Mouse (Mus musculus) neural tube, embryonic 11.5 days (tissue): ENCODE results near the gene Plagl1. TPM values are rescaled to one million over a fixed set of nuclear protein-coding genes. Genes with fewer than 3 reads are reported as not detected.

Source experiments
- ATAC-seq: fragments of 200-750 bp; cut with Nextera tagmentation; 2 replicates; pipeline ENCODE4 v1.8.0; 2017; ENCODE audit warnings: moderate number of reproducible peaks, mild to moderate bottlenecking, moderate TSS enrichment, moderate library complexity; ENCODE audit not compliant: insufficient read depth, low FRiP score, low TSS enrichment
- DNase-seq: peaks from one replicate; pipeline ENCODE4 v3.0.0-alpha.2; 2015; ENCODE audit warnings: low spot score
- H3K27ac ChIP-seq: fragments of 300-500 bp; sonication (generic); 2 replicates; pipeline ENCODE4 v1.5.1; 2014; ENCODE audit warnings: low read depth, mild to moderate bottlenecking, low read length
- H3K27me3 ChIP-seq: fragments of 300-500 bp; sonication (generic); 2 replicates; pipeline ENCODE4 v1.6.1; 2014; ENCODE audit warnings: mild to moderate bottlenecking, low read length, mixed read lengths; ENCODE audit not compliant: control insufficient read depth, insufficient read depth
- H3K36me3 ChIP-seq: fragments of 300-500 bp; sonication (generic); 2 replicates; pipeline ENCODE4 v1.6.1; 2014; ENCODE audit warnings: mild to moderate bottlenecking, low read length, moderate library complexity, mixed read lengths; ENCODE audit not compliant: control insufficient read depth, insufficient read depth
- H3K4me1 ChIP-seq: fragments of 300-500 bp; sonication (generic); 2 replicates; pipeline ENCODE4 v1.6.1; 2014; ENCODE audit warnings: low read length, mixed read lengths; ENCODE audit not compliant: control insufficient read depth, insufficient read depth
- H3K4me2 ChIP-seq: fragments of 300-500 bp; sonication (generic); 2 replicates; pipeline ENCODE4 v1.6.1; 2014; ENCODE audit warnings: low read depth, mild to moderate bottlenecking, moderate library complexity
- H3K4me3 ChIP-seq: fragments of 300-500 bp; sonication (generic); 2 replicates; pipeline ENCODE4 v1.5.1; 2014; ENCODE audit warnings: low read depth, low read length
- H3K9ac ChIP-seq: fragments of 300-500 bp; sonication (generic); 2 replicates; pipeline ENCODE4 v1.6.1; 2014; ENCODE audit warnings: mild to moderate bottlenecking, low read length
- H3K9me3 ChIP-seq: fragments of 300-500 bp; sonication (generic); 2 replicates; pipeline ENCODE4 v1.6.1; 2016; ENCODE audit warnings: low read length; ENCODE audit not compliant: control insufficient read depth
- WGBS: fragments of 180-500 bp; shearing (Covaris S2); extraction: QIAGEN DNeasy Blood & Tissue Kit; methylation state at CpG from one replicate; pipeline ENCODE4 v1.1.7; 2014; 5-methylcytosine and 5-hydroxymethylcytosine counted together
- polyA plus RNA-seq: library from polyadenylated mRNA; unstranded; fragments of >200 nt; fragmentation: Nextera tagmentation; extraction: Ambion mirVana; gene quantifications from 2 replicates; pipeline ENCODE4 v1.2.1, GENCODE M21; 2014

Gene Plagl1
- polyA plus RNA-seq, 1 experiment from 2014 or later: 150 TPM

GRCm38 (mm10) chr10:13162031-13162430 lies 101.7 kb downstream of the Plagl1 start:
- Histone ChIP-seq H3K9ac (no peak overlapping the region), H3K4me2 (no peak overlapping the region), H3K4me1 (no peaks in the 10 kb centered on the region), H3K27me3 (no peaks in the 10 kb centered on the region), H3K36me3 (no peaks in the 10 kb centered on the region), H3K27ac (no peak overlapping the region), H3K9me3 (no peaks in the 10 kb centered on the region), H3K4me3 (no peak overlapping the region)
- ATAC-seq (no peak), DNase-seq (no peak)
- WGBS: 85% methylated on average over 4 of the region's 4 CpGs

- WGBS: 93% methylated on average over 5 of the region's 5 CpGs
- H3K27me3 ChIP-seq: no peaks in the 10 kb centered on the region
- DNase-seq: no peak
Measured at GRCm38 (mm10) chr10:13168461-13168860, 108.2 kb downstream of the Plagl1 start.

GRCm38 (mm10) chr10:13170739-13171448 lies 110.6 kb downstream of the Plagl1 start:
- Histone ChIP-seq H3K27me3 (no peaks in the 10 kb centered on the region), H3K4me3 (no peak overlapping the region), H3K4me1 (peaks cover 9% of the 10 kb centered on the region; the same call in 1 of the 2 replicates), H3K9me3 (no peaks in the 10 kb centered on the region), H3K36me3 (no peaks in the 10 kb centered on the region), H3K27ac (0 out of 2 replicates have a peak overlapping the region, but pooled peaks have one; percentile 8), H3K4me2 (no peak overlapping the region), H3K9ac (no peak overlapping the region)
- DNase-seq (peak; percentile 18), ATAC-seq (no peak)
- WGBS: 44% methylated on average over 12 of the region's 12 CpGs

More at GRCm38 (mm10) chr10:13168461-13168860, 108.2 kb downstream of the Plagl1 start:
- ATAC-seq: no peak
- no peaks in the 10 kb centered on the region for H3K9me3 ChIP-seq
- peaks cover 9% of the 10 kb centered on the region; the same call in 1 of the 2 replicates for H3K4me1 ChIP-seq
- no peak overlapping the region for H3K4me2 ChIP-seq
- no peaks in the 10 kb centered on the region for H3K36me3 ChIP-seq
- no peak overlapping the region for H3K4me3 ChIP-seq
- H3K9ac ChIP-seq: no peak overlapping the region
- H3K27ac ChIP-seq: no peak overlapping the region

GRCm38 (mm10) chr10:13171461-13171860 lies 111.2 kb downstream of the Plagl1 start:
- Histone ChIP-seq H3K4me2 (no peak overlapping the region), H3K9ac (no peak overlapping the region), H3K4me3 (no peak overlapping the region), H3K4me1 (peaks cover 9% of the 10 kb centered on the region; the same call in 1 of the 2 replicates), H3K9me3 (no peaks in the 10 kb centered on the region), H3K27me3 (no peaks in the 10 kb centered on the region), H3K36me3 (no peaks in the 10 kb centered on the region), H3K27ac (no peak overlapping the region)
- 71% methylated on average over 2 of the region's 2 CpGs for WGBS
- DNase-seq (no peak), ATAC-seq (no peak)

DNA sequence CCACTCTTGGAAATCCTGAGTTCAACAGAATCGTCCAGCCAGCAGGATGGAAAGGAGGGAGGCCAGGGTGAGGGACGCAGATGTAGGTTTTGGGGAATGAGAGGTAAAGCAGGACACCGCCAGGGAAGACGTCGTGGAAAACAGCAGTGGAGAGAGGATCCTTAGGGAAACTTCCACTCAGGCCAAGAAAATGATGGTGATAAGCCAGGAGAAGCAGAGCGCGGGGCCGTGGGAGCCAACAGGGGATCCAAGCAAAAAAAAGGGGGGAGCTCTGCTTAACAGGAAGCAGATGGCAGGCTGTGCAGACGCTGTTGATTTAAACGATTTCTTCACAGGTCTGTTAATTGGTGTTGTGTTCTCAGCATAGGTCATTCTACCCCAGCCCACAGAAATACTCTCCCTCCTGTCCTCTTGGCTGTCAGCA lies 112.5 kb downstream of the Plagl1 start:
- Histone ChIP-seq H3K4me1 (peaks cover 9% of the 10 kb centered on the region; the same call in 1 of the 2 replicates), H3K4me2 (no peak overlapping the region), H3K9ac (no peak overlapping the region), H3K4me3 (no peak overlapping the region), H3K9me3 (no peaks in the 10 kb centered on the region), H3K27me3 (no peaks in the 10 kb centered on the region), H3K36me3 (no peaks in the 10 kb centered on the region), H3K27ac (no peak overlapping the region)
- ATAC-seq: no peak
- no peak for DNase-seq
- WGBS: 66% methylated on average over 10 of the region's 10 CpGs

DNA sequence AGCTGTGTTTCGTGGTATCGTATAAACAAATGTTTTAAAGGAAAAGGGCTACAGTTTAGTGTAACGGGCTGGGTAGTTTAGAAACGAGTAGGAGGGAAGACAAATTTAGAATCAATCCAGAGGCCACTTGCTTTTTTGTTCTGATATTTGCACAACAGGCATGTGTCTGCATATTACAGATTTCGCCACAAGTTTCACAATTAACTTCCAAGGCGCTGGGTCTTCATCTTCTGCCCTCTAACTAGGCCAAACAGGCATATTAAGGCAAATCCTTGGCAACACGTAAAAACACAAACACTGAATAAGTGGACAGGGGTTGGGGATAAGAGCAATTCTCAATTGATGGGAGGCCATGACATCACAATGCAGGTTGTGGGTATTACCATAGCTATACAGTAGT lies 115.6 kb downstream of the Plagl1 start:
- WGBS: 93% methylated on average over 7 of the region's 7 CpGs

GRCm38 (mm10) chr10:13177973-13178624 lies 117.8 kb downstream of the Plagl1 start, which contains the start of gene Zc2hc1b:
Gene Zc2hc1b (minus strand): TSS chr10:13178023.
- Histone ChIP-seq H3K4me2 (no peak within 1 kb of the TSS), H3K4me1 (no peaks in the 10 kb centered on the region), H3K4me3 (no peak within 1 kb of the TSS), H3K9ac (no peak within 1 kb of the TSS), H3K27me3 (no peaks in the 10 kb centered on the region), H3K9me3 (no peaks in the 10 kb centered on the region), H3K27ac (no peak within 1 kb of the TSS), H3K36me3 (peaks cover 8% of the 10 kb centered on the region; the same call in 1 of the 2 replicates)
- WGBS: 68% methylated on average over 7 of the region's 7 CpGs
- ATAC-seq (no peak), DNase-seq (no peak)

More for the DNA sequence above, 115.6 kb downstream of the Plagl1 start:
- peaks cover 4% of the 10 kb centered on the region; the same call in 1 of the 2 replicates for H3K36me3 ChIP-seq
- no peak overlapping the region for H3K27ac ChIP-seq
- ATAC-seq (no peak), DNase-seq (no peak)
- H3K4me3 ChIP-seq: no peak overlapping the region
- H3K4me2 ChIP-seq: no peak overlapping the region
- no peaks in the 10 kb centered on the region for H3K9me3 ChIP-seq
- H3K27me3 ChIP-seq: no peaks in the 10 kb centered on the region
- H3K9ac ChIP-seq: no peak overlapping the region
- H3K4me1 ChIP-seq: peaks cover under 1% of the 10 kb centered on the region; the same call in 1 of the 2 replicates

DNA sequence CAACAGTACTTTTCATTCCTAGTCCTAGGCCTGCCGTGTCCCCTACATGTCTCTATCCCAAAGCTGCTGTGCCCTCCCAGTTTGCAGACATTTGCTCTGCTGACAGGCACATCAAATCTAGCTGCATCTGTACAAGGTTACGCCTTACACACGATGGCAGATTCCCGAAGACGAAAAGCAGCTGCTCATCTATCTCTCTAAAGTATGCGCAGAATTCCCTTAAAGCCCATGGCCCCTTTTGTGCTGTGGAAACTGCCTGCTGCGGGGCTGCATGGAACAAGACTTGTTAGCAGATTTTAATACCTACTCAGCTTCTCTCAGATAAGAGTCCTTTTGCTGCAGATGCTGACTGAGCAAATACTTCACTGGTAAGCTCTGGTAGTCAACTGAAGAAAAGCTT lies 119.9 kb downstream of the Plagl1 start:
- Histone ChIP-seq H3K36me3 (peaks cover 8% of the 10 kb centered on the region; the same call in 1 of the 2 replicates), H3K9me3 (no peaks in the 10 kb centered on the region)
- ATAC-seq: no peak

More for the DNA sequence above, 119.9 kb downstream of the Plagl1 start:
- Histone ChIP-seq H3K4me1 (no peaks in the 10 kb centered on the region), H3K27ac (no peak overlapping the region), H3K27me3 (no peaks in the 10 kb centered on the region), H3K4me3 (no peak overlapping the region), H3K4me2 (no peak overlapping the region), H3K9ac (no peak overlapping the region)
- 91% methylated on average over 7 of the region's 7 CpGs for WGBS
- DNase-seq: no peak
